Mouse (Mus musculus) embryonic facial prominence, embryonic 13.5 days (tissue): ENCODE measurements around the gene Atpif1. TPM values are rescaled to one million over a fixed set of nuclear protein-coding genes. Genes with fewer than 3 reads are reported as not detected.
"Not testable (repeated sequence)": the region's sequence is repeated elsewhere in the genome, so short reads cannot be mapped to it uniquely, and the experiment has no call there.

Source experiments
- ATAC-seq: fragments of 200-750 bp; cut with Nextera tagmentation; 2 replicates; pipeline ENCODE4 v1.8.0; 2017; ENCODE audit warnings: low read depth; ENCODE audit not compliant: insufficient number of reproducible peaks, insufficient read depth, low FRiP score, low TSS enrichment
- H3K27ac ChIP-seq: fragments of 300-500 bp; sonication (generic); 2 replicates; pipeline ENCODE4 v1.5.1; 2015; ENCODE audit warnings: moderate library complexity, mild to moderate bottlenecking, inconsistent platforms
- H3K27me3 ChIP-seq: fragments of 300-500 bp; sonication (generic); 2 replicates; pipeline ENCODE4 v1.6.1; 2015; ENCODE audit warnings: mild to moderate bottlenecking, inconsistent platforms
- H3K36me3 ChIP-seq: fragments of 300-500 bp; sonication (generic); 2 replicates; pipeline ENCODE4 v1.6.1; 2015; ENCODE audit warnings: mild to moderate bottlenecking, inconsistent platforms
- H3K4me1 ChIP-seq: fragments of 300-500 bp; sonication (generic); 2 replicates; pipeline ENCODE4 v1.6.1; 2015; ENCODE audit warnings: inconsistent platforms
- H3K4me2 ChIP-seq: fragments of 300-500 bp; sonication (generic); 2 replicates; pipeline ENCODE4 v1.6.1; 2015; ENCODE audit warnings: moderate library complexity, mild to moderate bottlenecking, inconsistent platforms
- H3K4me3 ChIP-seq: fragments of 300-500 bp; sonication (generic); 2 replicates; pipeline ENCODE4 v1.5.1; 2015; ENCODE audit warnings: mild to moderate bottlenecking, inconsistent platforms
- H3K9ac ChIP-seq: fragments of 300-500 bp; sonication (generic); 2 replicates; pipeline ENCODE4 v1.6.1; 2015; ENCODE audit warnings: mild to moderate bottlenecking, inconsistent platforms
- H3K9me3 ChIP-seq: fragments of 300-500 bp; sonication (generic); 2 replicates; pipeline ENCODE4 v1.6.1; 2016; ENCODE audit warnings: inconsistent platforms
- WGBS: fragments of 180-500 bp; shearing (Covaris S2); methylation state at CpG from one replicate; pipeline ENCODE4 v1.1.7; 2015; ENCODE audit warnings: mixed read lengths; 5-methylcytosine and 5-hydroxymethylcytosine counted together
- polyA plus RNA-seq: library from polyadenylated mRNA; unstranded; fragments of >200 nt; fragmentation: Nextera tagmentation; extraction: Ambion mirVana; gene quantifications from 2 replicates; pipeline ENCODE4 v1.2.1, GENCODE M21; 2015

Gene Atpif1
- 1,173 and 1,316 TPM in 2 replicates for polyA plus RNA-seq

DNA sequence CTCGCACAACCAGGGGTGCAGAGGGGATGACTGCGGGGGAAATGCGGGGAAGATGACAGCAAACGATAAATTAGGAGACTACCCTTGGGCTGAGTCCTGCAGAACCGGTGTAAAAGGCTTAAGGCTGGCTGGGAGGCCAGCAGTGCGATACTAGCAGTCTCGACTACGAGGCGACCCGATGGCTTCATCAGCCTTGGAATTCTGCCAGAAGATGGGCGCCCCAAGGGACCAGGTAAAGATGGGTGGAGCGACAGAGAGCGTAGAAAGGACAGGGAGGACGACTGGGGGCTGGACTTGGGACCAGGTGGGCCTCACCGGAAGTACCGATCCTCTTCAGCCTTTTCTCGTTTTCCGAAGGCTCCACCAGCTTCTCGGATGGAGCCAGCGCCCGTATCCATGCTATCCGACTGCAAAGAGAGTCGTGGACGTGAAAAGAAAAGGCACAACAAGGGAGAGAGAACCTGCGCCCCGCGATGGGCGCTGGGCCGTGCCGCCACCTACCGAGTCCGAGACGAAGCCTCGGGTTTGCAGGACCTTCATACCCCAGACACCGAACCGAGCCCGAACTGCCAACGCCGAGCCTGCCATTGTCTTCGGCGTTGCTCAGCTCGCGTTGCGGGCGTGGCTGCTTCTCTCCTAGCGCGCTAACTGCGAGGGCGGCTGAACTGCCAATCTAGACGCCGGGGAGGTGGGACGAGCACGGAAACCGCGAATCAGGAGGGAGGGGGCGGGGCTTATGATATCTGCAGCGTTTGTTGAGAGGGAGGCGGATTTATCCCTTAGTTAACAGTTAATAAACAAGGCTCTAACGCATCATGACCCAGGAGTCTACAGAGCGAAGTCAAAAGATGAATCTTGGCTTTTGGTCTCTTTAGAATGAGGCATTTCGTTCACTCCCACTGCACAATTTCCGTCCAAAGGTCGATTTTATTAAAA lies at the start of gene Atpif1:
Gene Atpif1, minus strand, starts transcription at position 679 of the 936 bp plus-strand sequence.
- peak within 1 kb of the TSS; percentile 84 for H3K4me3 ChIP-seq
- H3K9me3 ChIP-seq = no peaks in the 10 kb centered on the region
- ATAC-seq = peak; percentile 74
- H3K27me3 ChIP-seq = no peaks in the 10 kb centered on the region
- H3K4me2 ChIP-seq = peak within 1 kb of the TSS; percentile 78
- under 1% methylated on average over 63 of the region's 63 CpGs for WGBS
- H3K27ac ChIP-seq = peak within 1 kb of the TSS; percentile 97
- H3K4me1 ChIP-seq = peaks cover 34% of the 10 kb centered on the region
- peak within 1 kb of the TSS; percentile 91 for H3K9ac ChIP-seq
- H3K36me3 ChIP-seq = peaks cover 26% of the 10 kb centered on the region

DNA sequence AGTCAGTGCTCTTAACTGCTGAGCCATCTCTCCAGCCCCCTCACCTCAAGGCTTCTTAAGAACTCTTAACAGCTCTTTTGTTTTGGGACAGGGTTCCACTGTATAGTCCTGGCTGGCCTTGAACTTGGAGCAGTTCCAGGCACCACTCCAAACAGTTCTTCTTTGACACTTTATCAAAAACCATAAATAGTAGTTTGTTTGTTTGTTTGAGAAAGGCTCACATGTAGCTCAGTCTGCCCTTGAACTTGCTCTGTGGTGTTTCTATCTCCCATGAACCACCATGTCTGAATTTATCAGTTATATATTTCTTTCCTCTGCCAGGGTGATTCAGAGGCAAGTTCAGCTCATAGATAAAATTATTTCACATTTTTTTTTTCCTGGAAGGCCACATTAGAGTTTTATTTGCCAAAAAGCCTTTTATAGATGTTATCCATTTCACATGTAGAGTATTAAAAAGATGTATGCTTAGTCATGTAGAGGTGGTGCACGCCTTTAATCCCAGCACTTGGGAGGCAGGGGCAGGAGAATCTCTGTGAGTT lies 41.4 kb upstream of the Atpif1 start:
- ATAC-seq = no peak
- no peaks in the 10 kb centered on the region for H3K36me3 ChIP-seq
- no peak overlapping the region for H3K9ac ChIP-seq
- no peaks in the 10 kb centered on the region for H3K9me3 ChIP-seq
- no peak overlapping the region for H3K4me3 ChIP-seq
- H3K27ac ChIP-seq = no peak overlapping the region
- no peaks in the 10 kb centered on the region for H3K4me1 ChIP-seq
- no peak overlapping the region for H3K4me2 ChIP-seq
- 70% methylated on average over 1 of the region's 1 CpGs for WGBS
- H3K27me3 ChIP-seq = no peaks in the 10 kb centered on the region

DNA sequence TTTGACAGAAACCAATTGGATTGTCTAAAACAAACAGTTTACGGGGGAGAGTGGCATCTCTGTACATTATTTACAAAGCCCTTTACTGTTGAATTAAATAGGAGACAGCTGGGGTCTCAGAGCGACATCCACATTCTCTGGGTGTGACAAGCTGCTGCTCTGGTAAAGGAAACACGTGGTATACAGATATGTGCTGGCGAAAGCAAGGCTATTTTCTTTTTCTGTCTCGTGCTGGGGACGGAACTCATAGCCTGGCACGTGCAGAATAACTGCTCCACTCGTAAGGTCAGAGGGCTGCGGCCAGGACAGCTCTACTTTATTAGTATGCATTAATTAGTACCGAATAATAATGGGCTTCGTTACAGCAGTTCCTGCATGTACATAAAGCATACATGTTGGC lies 39.9 kb upstream of the Atpif1 start:
- H3K4me3 ChIP-seq = no peak overlapping the region
- no peaks in the 10 kb centered on the region for H3K36me3 ChIP-seq
- H3K4me2 ChIP-seq = no peak overlapping the region; the same call in 1 of the 2 replicates
- H3K9ac ChIP-seq = no peak overlapping the region
- WGBS = 46% methylated on average over 11 of the region's 11 CpGs
- no peak overlapping the region for H3K27ac ChIP-seq
- H3K9me3 ChIP-seq = 0 out of 2 replicates have a peak, but pooled peaks cover 2% of the 10 kb centered on the region
- no peak for ATAC-seq
- no peaks in the 10 kb centered on the region for H3K4me1 ChIP-seq
- H3K27me3 ChIP-seq = no peaks in the 10 kb centered on the region

DNA sequence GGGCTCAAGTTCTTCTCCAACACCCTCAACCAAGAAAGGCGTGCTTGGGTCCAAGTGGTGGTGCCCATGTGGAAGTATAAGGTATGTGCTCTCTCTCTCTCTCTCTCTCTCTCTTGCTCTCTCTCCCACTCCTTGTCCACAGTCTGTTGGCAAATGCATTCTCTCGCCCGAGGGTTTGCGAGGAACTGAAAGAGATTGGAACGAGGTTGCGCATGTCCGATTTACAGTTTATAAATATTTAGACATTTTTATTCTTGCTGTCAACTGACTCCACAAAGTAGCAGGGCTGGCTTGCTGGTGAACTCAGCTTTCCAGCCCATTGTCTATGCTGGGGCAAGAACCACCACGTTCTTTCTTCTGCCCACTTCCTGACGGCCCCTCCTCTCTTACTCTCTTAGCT lies 37.7 kb upstream of the Atpif1 start:
- Histone ChIP-seq H3K9me3 (0 out of 2 replicates have a peak, but pooled peaks cover 2% of the 10 kb centered on the region), H3K27me3 (no peaks in the 10 kb centered on the region), H3K9ac (no peak overlapping the region), H3K4me2 (no peak overlapping the region), H3K4me1 (no peaks in the 10 kb centered on the region), H3K36me3 (no peaks in the 10 kb centered on the region), H3K27ac (no peak overlapping the region), H3K4me3 (no peak overlapping the region)
- no peak for ATAC-seq
- 78% methylated on average over 9 of the region's 9 CpGs for WGBS

DNA sequence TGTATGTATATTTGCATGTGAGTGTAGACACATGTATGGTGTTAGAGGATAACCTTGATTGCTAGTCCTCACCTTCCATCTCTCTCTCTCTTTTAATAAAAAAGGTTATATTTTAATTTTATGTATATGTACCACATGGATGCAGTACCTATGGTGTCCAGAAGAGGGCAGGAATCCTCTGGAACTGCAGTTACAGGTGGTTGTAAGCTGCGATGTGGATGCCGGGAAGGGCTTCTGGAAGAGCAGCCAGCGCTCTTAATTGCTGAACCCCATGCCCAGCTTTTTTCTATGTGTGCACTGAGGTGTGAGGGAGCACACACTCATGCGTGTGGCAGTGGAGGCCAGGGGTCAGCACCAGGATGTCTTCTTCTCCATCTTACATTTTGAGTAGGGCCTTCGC lies 35.7 kb upstream of the Atpif1 start:
- no peak overlapping the region for H3K4me3 ChIP-seq
- H3K4me2 ChIP-seq = no peak overlapping the region
- 0 out of 2 replicates have a peak, but pooled peaks cover 2% of the 10 kb centered on the region for H3K9me3 ChIP-seq
- no peaks in the 10 kb centered on the region for H3K4me1 ChIP-seq
- no peaks in the 10 kb centered on the region for H3K36me3 ChIP-seq
- ATAC-seq = no peak
- WGBS = 84% methylated on average over 5 of the region's 5 CpGs
- no peaks in the 10 kb centered on the region for H3K27me3 ChIP-seq
- H3K27ac ChIP-seq = no peak overlapping the region
- no peak overlapping the region for H3K9ac ChIP-seq

DNA sequence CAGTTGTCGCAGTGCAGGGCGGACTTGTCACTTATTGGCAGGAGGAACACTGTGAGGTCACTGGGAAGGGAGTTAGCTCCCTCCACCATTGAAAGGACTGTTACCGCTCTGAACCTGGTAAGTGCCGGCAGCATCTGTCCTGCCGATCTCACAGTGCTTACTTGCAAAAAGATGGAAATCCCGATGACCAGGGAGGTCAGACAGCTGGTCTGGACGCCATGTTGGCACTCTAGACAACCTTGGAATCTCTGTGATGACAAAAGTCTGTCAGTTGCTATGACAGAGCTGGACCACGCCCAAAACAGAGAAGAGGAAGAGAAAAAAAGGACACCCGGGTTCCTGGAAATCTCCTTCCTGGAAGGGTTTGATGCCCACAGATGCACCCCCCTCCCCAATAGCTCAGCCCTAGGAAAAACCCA lies 33.9 kb upstream of the Atpif1 start:
- Histone ChIP-seq H3K4me3 (no peak overlapping the region), H3K36me3 (no peaks in the 10 kb centered on the region), H3K9ac (no peak overlapping the region), H3K27me3 (no peaks in the 10 kb centered on the region), H3K4me1 (no peaks in the 10 kb centered on the region), H3K4me2 (no peak overlapping the region), H3K9me3 (0 out of 2 replicates have a peak, but pooled peaks cover 2% of the 10 kb centered on the region), H3K27ac (no peak overlapping the region)
- no peak for ATAC-seq
- WGBS = 65% methylated on average over 9 of the region's 9 CpGs

DNA sequence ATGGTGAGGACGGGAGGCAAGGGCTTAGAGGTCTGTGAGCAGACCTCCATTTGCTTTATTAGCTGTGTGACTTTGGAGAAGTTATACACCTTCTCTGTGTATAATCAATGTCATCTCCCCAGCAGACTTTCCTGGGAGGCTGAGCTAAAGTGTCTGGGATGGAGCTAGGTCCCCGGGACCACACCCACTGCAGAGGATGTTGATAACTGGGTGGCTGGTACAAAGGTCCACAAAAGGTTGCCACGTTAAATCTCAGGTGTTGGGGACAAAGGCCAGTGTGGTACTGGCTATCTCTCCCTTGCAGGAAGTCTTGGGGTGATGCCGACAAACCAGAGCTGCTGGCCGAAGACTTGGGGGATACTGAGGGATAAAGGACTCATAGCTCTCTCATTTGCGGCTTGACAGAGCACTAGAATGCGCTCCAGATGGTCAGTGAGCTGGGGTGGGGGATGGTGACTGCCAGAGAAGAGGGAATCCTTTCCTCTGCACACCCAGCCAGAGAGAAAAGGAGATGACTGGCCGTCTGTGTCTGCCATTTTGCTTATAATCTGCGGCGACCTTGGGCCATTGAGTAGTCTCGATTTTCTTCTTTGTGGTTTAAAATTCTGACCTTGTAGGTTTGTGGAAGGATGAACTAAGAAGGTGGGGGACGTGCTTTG lies 31.8 kb upstream of the Atpif1 start:
- Histone ChIP-seq H3K27ac (no peak overlapping the region), H3K4me1 (no peaks in the 10 kb centered on the region), H3K4me2 (no peak overlapping the region), H3K4me3 (no peak overlapping the region), H3K27me3 (no peaks in the 10 kb centered on the region), H3K36me3 (no peaks in the 10 kb centered on the region), H3K9ac (no peak overlapping the region), H3K9me3 (0 out of 2 replicates have a peak, but pooled peaks cover 2% of the 10 kb centered on the region)
- WGBS = 75% methylated on average over 12 of the region's 12 CpGs
- no peak for ATAC-seq

DNA sequence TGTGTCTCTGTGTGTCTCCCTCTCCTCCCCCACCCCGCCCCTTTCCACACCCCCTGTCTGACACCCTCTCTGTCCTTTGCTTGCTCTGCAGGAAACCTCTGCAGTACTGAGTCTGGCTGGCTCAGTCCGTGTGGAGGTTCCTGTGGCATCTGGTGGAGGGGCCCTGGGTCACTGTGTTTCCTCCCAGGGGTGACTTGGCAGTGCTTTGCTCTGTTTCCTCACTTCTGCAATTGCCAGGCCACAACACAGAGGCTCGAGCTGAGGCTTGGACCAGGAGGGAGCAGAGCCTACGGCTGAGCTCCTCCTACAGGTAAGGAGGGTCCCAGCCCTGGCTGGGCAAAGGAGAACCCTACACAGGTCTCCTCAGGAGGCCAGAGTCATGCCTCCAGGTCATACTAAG lies 30.5 kb upstream of the Atpif1 start, which contains the start of gene Ptafr:
Gene Ptafr, plus strand, starts transcription at position 103 of the 400 bp plus-strand sequence.
- Histone ChIP-seq H3K4me3 (no peak within 1 kb of the TSS), H3K27ac (no peak within 1 kb of the TSS), H3K9me3 (no peaks in the 10 kb centered on the region), H3K4me1 (no peaks in the 10 kb centered on the region), H3K4me2 (no peak within 1 kb of the TSS), H3K9ac (no peak within 1 kb of the TSS), H3K36me3 (no peaks in the 10 kb centered on the region), H3K27me3 (no peaks in the 10 kb centered on the region)
- ATAC-seq = no peak
- 38% methylated on average over 4 of the region's 4 CpGs for WGBS

DNA sequence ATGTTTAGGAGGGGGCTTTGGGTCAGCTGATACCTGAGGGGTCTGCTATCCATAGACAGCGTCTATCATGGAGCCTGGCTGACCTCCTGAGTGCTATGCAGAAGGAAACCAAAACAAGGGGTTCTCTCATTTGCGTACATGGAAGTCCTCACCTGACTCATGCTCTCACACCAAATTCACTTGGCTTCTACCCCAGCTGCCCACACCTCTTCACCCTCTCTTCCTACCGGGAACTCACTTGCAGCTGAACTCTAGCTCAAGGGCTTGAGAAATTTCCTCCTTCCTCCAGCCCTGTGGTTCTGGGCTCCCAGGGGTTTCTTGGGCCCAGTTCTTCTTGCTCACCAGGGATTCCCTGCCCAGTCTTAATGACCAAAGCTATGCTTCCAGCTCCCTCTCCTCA lies 29.8 kb upstream of the Atpif1 start:
- no peaks in the 10 kb centered on the region for H3K27me3 ChIP-seq
- H3K9me3 ChIP-seq = no peaks in the 10 kb centered on the region
- ATAC-seq = no peak
- H3K4me1 ChIP-seq = no peaks in the 10 kb centered on the region
- H3K9ac ChIP-seq = no peak overlapping the region
- no peak overlapping the region for H3K27ac ChIP-seq
- no peak overlapping the region for H3K4me3 ChIP-seq
- H3K36me3 ChIP-seq = no peaks in the 10 kb centered on the region
- no peak overlapping the region for H3K4me2 ChIP-seq
- 74% methylated on average over 3 of the region's 3 CpGs for WGBS

DNA sequence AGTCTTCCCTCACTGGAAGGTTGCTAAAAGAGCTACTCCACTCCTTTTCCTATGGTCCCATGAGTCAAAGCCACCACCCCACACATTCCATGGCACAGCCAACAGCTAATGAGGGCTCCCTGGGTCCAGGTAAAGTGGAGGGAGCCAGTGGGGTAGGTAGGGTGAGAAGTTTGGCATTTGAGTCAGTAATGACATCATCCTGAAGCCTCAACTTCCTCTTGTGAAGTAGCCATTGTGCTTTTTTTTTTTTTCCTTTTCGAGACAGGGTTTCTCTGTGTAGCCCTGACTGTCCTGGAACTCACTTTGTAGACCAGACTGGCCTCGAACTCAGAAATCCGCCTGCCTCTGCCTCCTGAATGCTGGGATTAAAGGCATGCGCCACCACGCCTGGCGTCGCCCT lies 22.1 kb upstream of the Atpif1 start:
- not testable (repeated sequence) for H3K27me3 ChIP-seq, H3K9me3 ChIP-seq, H3K4me2 ChIP-seq, ATAC-seq, H3K27ac ChIP-seq, H3K9ac ChIP-seq, H3K4me1 ChIP-seq, H3K4me3 ChIP-seq
- H3K36me3 ChIP-seq = peaks cover 39% of the 10 kb centered on the region
- 87% methylated on average over 7 of the region's 7 CpGs for WGBS

DNA sequence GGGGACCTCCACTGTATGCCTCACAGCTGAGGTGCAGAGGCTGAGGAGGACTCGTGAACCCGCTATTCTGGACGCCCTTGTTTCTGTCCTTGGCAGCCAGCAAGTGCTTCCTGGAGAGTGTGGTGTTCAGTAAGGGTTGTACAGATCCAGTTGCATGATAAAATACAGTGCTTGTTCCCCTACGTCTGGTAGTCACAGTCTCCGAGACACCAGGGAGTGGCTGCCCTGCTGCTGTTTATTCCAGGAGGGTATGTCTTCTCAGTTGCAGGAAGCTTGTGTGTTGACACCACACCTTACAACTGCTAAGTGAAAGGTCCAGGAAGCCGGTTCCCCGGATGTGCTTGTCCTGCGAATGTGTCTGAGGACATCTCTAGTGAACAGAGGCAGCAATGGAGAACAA lies 21.2 kb upstream of the Atpif1 start:
- WGBS = 85% methylated on average over 8 of the region's 8 CpGs
- Histone ChIP-seq H3K4me3 (no peak overlapping the region), H3K9ac (no peak overlapping the region), H3K27me3 (no peaks in the 10 kb centered on the region), H3K36me3 (peaks cover 47% of the 10 kb centered on the region), H3K27ac (no peak overlapping the region), H3K9me3 (no peaks in the 10 kb centered on the region), H3K4me2 (no peak overlapping the region), H3K4me1 (no peaks in the 10 kb centered on the region)
- no peak for ATAC-seq
